Mouse (Mus musculus) forebrain, embryonic 15.5 days (tissue): ENCODE data around the gene Chchd1. TPM values are rescaled to one million over a fixed set of nuclear protein-coding genes. Genes with fewer than 3 reads are reported as not detected.
"Not testable (repeated sequence)": the region's sequence is repeated elsewhere in the genome, so short reads cannot be mapped to it uniquely, and the experiment has no call there.

ENCODE experiments used
- ATAC-seq: fragments of 200-750 bp; cut with Nextera tagmentation; replicated peaks from 2 replicates; pipeline ENCODE4 v1.8.0; 2017; ENCODE audit warnings: mild to moderate bottlenecking, moderate TSS enrichment, moderate library complexity
- H3K27ac ChIP-seq: fragments of 300-500 bp; sonication (generic); replicated peaks from 2 replicates; pipeline ENCODE4 v1.5.1; 2015; ENCODE audit warnings: mild to moderate bottlenecking, inconsistent platforms
- H3K27me3 ChIP-seq: fragments of 300-500 bp; sonication (generic); 2 replicates; pipeline ENCODE4 v1.6.1; 2015; ENCODE audit warnings: inconsistent platforms
- H3K36me3 ChIP-seq: fragments of 300-500 bp; sonication (generic); 2 replicates; pipeline ENCODE4 v1.6.1; 2015; ENCODE audit warnings: mild to moderate bottlenecking, inconsistent platforms
- H3K4me1 ChIP-seq: fragments of 300-500 bp; sonication (generic); 2 replicates; pipeline ENCODE4 v1.6.1; 2015; ENCODE audit warnings: inconsistent platforms
- H3K4me2 ChIP-seq: fragments of 300-500 bp; sonication (generic); replicated peaks from 2 replicates; pipeline ENCODE4 v1.6.1; 2015; ENCODE audit warnings: mild to moderate bottlenecking, inconsistent platforms
- H3K4me3 ChIP-seq: fragments of 300-500 bp; sonication (generic); 2 replicates; pipeline ENCODE4 v1.5.1; 2015; ENCODE audit warnings: mild to moderate bottlenecking, inconsistent platforms
- H3K9ac ChIP-seq: fragments of 300-500 bp; sonication (generic); replicated peaks from 2 replicates; pipeline ENCODE4 v1.6.1; 2015; ENCODE audit warnings: mild to moderate bottlenecking, inconsistent platforms
- H3K9me3 ChIP-seq: fragments of 300-500 bp; sonication (generic); 2 replicates; pipeline ENCODE4 v1.6.1; 2016; ENCODE audit warnings: inconsistent platforms
- WGBS: fragments of 180-500 bp; shearing (Covaris S2); methylation state at CpG from one replicate; pipeline ENCODE4 v1.1.7; 2015; ENCODE audit warnings: mixed read lengths; 5-methylcytosine and 5-hydroxymethylcytosine counted together
- polyA plus RNA-seq: library from polyadenylated mRNA; unstranded; fragments of >200 nt; fragmentation: Nextera tagmentation; extraction: Ambion mirVana; gene quantifications from 2 replicates; pipeline ENCODE4 v1.2.1, GENCODE M21; 2015

Chchd1 gene
- polyA plus RNA-seq, 1 experiment from 2014 or later: 213 TPM

- H3K9me3 ChIP-seq: no peaks in the 10 kb centered on the region
- no peaks in the 10 kb centered on the region for H3K27me3 ChIP-seq
- peaks cover 39% of the 10 kb centered on the region for H3K4me1 ChIP-seq
- no peak overlapping the region for H3K4me3 ChIP-seq
- WGBS: 92% methylated on average over 10 of the region's 10 CpGs
- H3K9ac ChIP-seq: no peak overlapping the region
- no peak for ATAC-seq
- H3K36me3 ChIP-seq: peaks cover 59% of the 10 kb centered on the region
- H3K27ac ChIP-seq: no peak overlapping the region
- H3K4me2 ChIP-seq: no peak overlapping the region
Measured at GRCm38 (mm10) chr14:20693589-20694101, 9.2 kb upstream of the Chchd1 start.

- WGBS: 49% methylated on average over 13 of the region's 13 CpGs
- H3K36me3 ChIP-seq: peaks cover 52% of the 10 kb centered on the region
- peak overlapping the region; percentile 98 for H3K27ac ChIP-seq
- H3K9ac ChIP-seq: peak overlapping the region; percentile 92
- H3K4me2 ChIP-seq: peak overlapping the region; percentile 76
- peak; percentile 11 for ATAC-seq
- H3K9me3 ChIP-seq: no peaks in the 10 kb centered on the region
- H3K4me1 ChIP-seq: peaks cover 46% of the 10 kb centered on the region
- H3K4me3 ChIP-seq: peak overlapping the region; percentile 86
- no peaks in the 10 kb centered on the region for H3K27me3 ChIP-seq
Measured at GRCm38 (mm10) chr14:20694185-20694883, 8.5 kb upstream of the Chchd1 start.

- under 1% methylated on average over 111 of the region's 111 CpGs for WGBS
- ATAC-seq: peak; percentile 92
- peak within 1 kb of the TSS; percentile 92 for H3K9ac ChIP-seq
- peak within 1 kb of the TSS; percentile 98 for H3K27ac ChIP-seq
- H3K4me1 ChIP-seq: peaks cover 53% of the 10 kb centered on the region
- H3K4me3 ChIP-seq: peak within 1 kb of the TSS; percentile 86
- H3K36me3 ChIP-seq: peaks cover 47% of the 10 kb centered on the region
- H3K9me3 ChIP-seq: no peaks in the 10 kb centered on the region
- H3K27me3 ChIP-seq: no peaks in the 10 kb centered on the region
- peak within 1 kb of the TSS; percentile 76 for H3K4me2 ChIP-seq
Measured at GRCm38 (mm10) chr14:20694884-20695760, 7.7 kb upstream of the Chchd1 start, which contains the start of gene Fut11. Gene Fut11 (plus strand): TSS chr14:20694968.

GRCm38 (mm10) chr14:20695761-20696520 lies 6.9 kb upstream of the Chchd1 start:
- H3K27me3 ChIP-seq: no peaks in the 10 kb centered on the region
- no peak for ATAC-seq
- peak overlapping the region; percentile 76 for H3K4me2 ChIP-seq
- peak overlapping the region; percentile 98 for H3K27ac ChIP-seq
- H3K9me3 ChIP-seq: no peaks in the 10 kb centered on the region
- 14% methylated on average over 27 of the region's 27 CpGs for WGBS
- H3K36me3 ChIP-seq: peaks cover 41% of the 10 kb centered on the region
- peaks cover 60% of the 10 kb centered on the region for H3K4me1 ChIP-seq
- peak overlapping the region; percentile 92 for H3K9ac ChIP-seq
- H3K4me3 ChIP-seq: peak overlapping the region; percentile 86

GRCm38 (mm10) chr14:20696986-20697385 lies 5.8 kb upstream of the Chchd1 start:
- Histone ChIP-seq H3K4me3 (peak overlapping the region; percentile 86), H3K9me3 (no peaks in the 10 kb centered on the region), H3K27me3 (no peaks in the 10 kb centered on the region), H3K27ac (peak overlapping the region; percentile 9; the same call in 1 of the 2 replicates), H3K4me2 (peak overlapping the region; percentile 76), H3K36me3 (peaks cover 30% of the 10 kb centered on the region), H3K9ac (peak overlapping the region; percentile 92; the same call in 1 of the 2 replicates), H3K4me1 (peaks cover 70% of the 10 kb centered on the region)
- no peak for ATAC-seq
- WGBS: 6% methylated on average over 1 of the region's 1 CpGs

- Histone ChIP-seq H3K4me3 (no peak overlapping the region), H3K27me3 (no peaks in the 10 kb centered on the region), H3K27ac (no peak overlapping the region), H3K9me3 (no peaks in the 10 kb centered on the region), H3K4me2 (no peak overlapping the region), H3K9ac (0 out of 2 replicates have a peak overlapping the region, but pooled peaks have one; percentile 10), H3K36me3 (peaks cover 16% of the 10 kb centered on the region), H3K4me1 (peaks cover 77% of the 10 kb centered on the region)
- 84% methylated on average over 2 of the region's 2 CpGs for WGBS
- no peak for ATAC-seq
Measured at GRCm38 (mm10) chr14:20698515-20698914, 4.3 kb upstream of the Chchd1 start.

GRCm38 (mm10) chr14:20700362-20700761 lies 2.4 kb upstream of the Chchd1 start:
- Histone ChIP-seq H3K27ac (no peak overlapping the region), H3K4me1 (peaks cover 79% of the 10 kb centered on the region), H3K9me3 (no peaks in the 10 kb centered on the region), H3K27me3 (no peaks in the 10 kb centered on the region), H3K9ac (no peak overlapping the region), H3K4me3 (no peak overlapping the region), H3K4me2 (no peak overlapping the region), H3K36me3 (peaks cover 19% of the 10 kb centered on the region)
- ATAC-seq: no peak
- 82% methylated on average over 3 of the region's 3 CpGs for WGBS

GRCm38 (mm10) chr14:20701554-20701953 lies 1.3 kb upstream of the Chchd1 start:
- Histone ChIP-seq H3K27ac (no peak overlapping the region), H3K4me1 (peaks cover 70% of the 10 kb centered on the region), H3K9me3 (no peaks in the 10 kb centered on the region), H3K9ac (peak overlapping the region; percentile 88), H3K4me2 (peak overlapping the region; percentile 58), H3K4me3 (peak overlapping the region; percentile 91; the same call in 1 of the 2 replicates), H3K27me3 (no peaks in the 10 kb centered on the region), H3K36me3 (peaks cover 19% of the 10 kb centered on the region)
- 76% methylated on average over 8 of the region's 8 CpGs for WGBS
- no peak for ATAC-seq

GRCm38 (mm10) chr14:20702096-20702740 lies 588 bp upstream of the Chchd1 start:
- Histone ChIP-seq H3K9ac (peak overlapping the region; percentile 88), H3K9me3 (no peaks in the 10 kb centered on the region), H3K4me1 (peaks cover 68% of the 10 kb centered on the region), H3K27ac (peak overlapping the region; percentile 94), H3K36me3 (peaks cover 19% of the 10 kb centered on the region), H3K27me3 (no peaks in the 10 kb centered on the region), H3K4me2 (peak overlapping the region; percentile 58), H3K4me3 (peak overlapping the region; percentile 91)
- WGBS: 17% methylated on average over 15 of the region's 15 CpGs
- peak; percentile 35 for ATAC-seq

- H3K27me3 ChIP-seq, ATAC-seq, H3K9me3 ChIP-seq: not testable (repeated sequence)
- peak overlapping the region; percentile 94 for H3K27ac ChIP-seq
- peak overlapping the region; percentile 91 for H3K4me3 ChIP-seq
- WGBS: 8% methylated on average over 8 of the region's 8 CpGs
- H3K4me1 ChIP-seq: peaks cover 58% of the 10 kb centered on the region
- peaks cover 17% of the 10 kb centered on the region for H3K36me3 ChIP-seq
- H3K4me2 ChIP-seq: peak overlapping the region; percentile 58
- peak overlapping the region; percentile 88 for H3K9ac ChIP-seq
Measured at GRCm38 (mm10) chr14:20703461-20703860, 655 bp downstream of the Chchd1 start.
